Mouse (Mus musculus) lung, embryonic 14.5 days (tissue): ENCODE data around the gene 1700011L22Rik. TPM values are rescaled to one million over a fixed set of nuclear protein-coding genes. Genes with fewer than 3 reads are reported as not detected.

ENCODE experiments used
- ATAC-seq: fragments of 200-750 bp; cut with Nextera tagmentation; 2 replicates; pipeline ENCODE4 v1.8.0; 2017; ENCODE audit warnings: mild to moderate bottlenecking, moderate TSS enrichment, moderate library complexity; ENCODE audit not compliant: insufficient read depth
- DNase-seq: peaks from one replicate; pipeline ENCODE4 v3.0.0-alpha.2; 2015
- H3K27ac ChIP-seq: fragments of 300-500 bp; sonication (generic); 2 replicates; pipeline ENCODE4 v1.5.1; 2014; ENCODE audit warnings: low read depth, mild to moderate bottlenecking, moderate library complexity
- H3K27me3 ChIP-seq: fragments of 300-500 bp; sonication (generic); 2 replicates; pipeline ENCODE4 v1.6.1; 2014; ENCODE audit warnings: low read length, control low read depth; ENCODE audit not compliant: insufficient read depth
- H3K36me3 ChIP-seq: fragments of 300-500 bp; sonication (generic); 2 replicates; pipeline ENCODE4 v1.6.1; 2014; ENCODE audit warnings: control low read depth; ENCODE audit not compliant: insufficient read depth
- H3K4me1 ChIP-seq: fragments of 300-500 bp; sonication (generic); 2 replicates; pipeline ENCODE4 v1.6.1; 2014; ENCODE audit warnings: antibody characterized with exemption, control low read depth; ENCODE audit not compliant: insufficient read depth
- H3K4me2 ChIP-seq: fragments of 300-500 bp; sonication (generic); 2 replicates; pipeline ENCODE4 v1.6.1; 2014; ENCODE audit warnings: mild to moderate bottlenecking
- H3K4me3 ChIP-seq: fragments of 300-500 bp; sonication (generic); 2 replicates; pipeline ENCODE4 v1.5.1; 2014; ENCODE audit warnings: low read depth, low read length
- H3K9ac ChIP-seq: fragments of 300-500 bp; sonication (generic); 2 replicates; pipeline ENCODE4 v1.6.1; 2014
- H3K9me3 ChIP-seq: fragments of 300-500 bp; sonication (generic); 2 replicates; pipeline ENCODE4 v1.6.1; 2016; ENCODE audit warnings: low read depth, low read length, control low read depth
- CTCF ChIP-seq: IDR thresholded peaks from 2 replicates; pipeline ENCODE4 v1.5.1; 2016; ENCODE audit warnings: antibody characterized with exemption, low read depth
- WGBS: fragments of 180-500 bp; shearing (Covaris S2); extraction: QIAGEN DNeasy Blood & Tissue Kit; methylation state at CpG from one replicate; pipeline ENCODE4 v1.1.7; 2014; 5-methylcytosine and 5-hydroxymethylcytosine counted together
- polyA plus RNA-seq: library from polyadenylated mRNA; unstranded; fragments of >200 nt; fragmentation: Nextera tagmentation; extraction: Ambion mirVana; gene quantifications from 2 replicates; pipeline ENCODE4 v1.2.1, GENCODE M21; 2014

1700011L22Rik gene
- polyA plus RNA-seq, 1 experiment from 2014 or later: not detected

- no peak for TF ChIP-seq CTCF
- no peak overlapping the region for H3K9ac ChIP-seq
- DNase-seq (no peak), ATAC-seq (no peak)
- H3K27me3 ChIP-seq: no peaks in the 10 kb centered on the region
- WGBS: 55% methylated on average over 7 of the region's 7 CpGs
- no peaks in the 10 kb centered on the region for H3K36me3 ChIP-seq
- H3K4me1 ChIP-seq: 0 out of 2 replicates have a peak, but pooled peaks cover 6% of the 10 kb centered on the region
- no peak overlapping the region for H3K4me3 ChIP-seq
- no peak overlapping the region for H3K4me2 ChIP-seq
- no peak overlapping the region for H3K27ac ChIP-seq
- no peaks in the 10 kb centered on the region for H3K9me3 ChIP-seq
These were observed 22.8 kb downstream of the 1700011L22Rik start for GRCm38 (mm10) chr8:79225586-79225985.

DNA sequence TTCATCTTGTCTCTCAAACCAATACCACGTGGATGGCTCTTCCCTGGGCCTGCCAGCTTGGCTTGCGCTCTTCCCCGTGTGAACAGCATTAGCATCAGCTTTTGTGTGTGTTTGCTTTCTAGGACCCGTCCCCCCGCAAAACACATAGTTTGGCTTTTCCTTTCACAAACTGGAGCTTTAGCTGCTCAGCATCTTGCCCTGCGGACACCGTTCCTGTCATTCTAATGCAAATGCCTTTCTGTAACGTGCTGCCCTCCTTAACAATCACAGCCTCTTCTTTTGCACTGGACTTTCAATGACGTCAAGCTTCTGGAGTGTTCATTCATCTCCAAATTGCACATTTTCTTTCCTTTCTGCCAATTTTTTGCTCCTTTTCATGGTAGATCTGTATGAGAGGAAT, 24.0 kb downstream of the 1700011L22Rik start:
- Histone ChIP-seq H3K27me3 (no peaks in the 10 kb centered on the region), H3K27ac (no peak overlapping the region), H3K4me1 (0 out of 2 replicates have a peak, but pooled peaks cover 6% of the 10 kb centered on the region), H3K9ac (no peak overlapping the region), H3K9me3 (no peaks in the 10 kb centered on the region), H3K4me3 (no peak overlapping the region), H3K4me2 (no peak overlapping the region), H3K36me3 (no peaks in the 10 kb centered on the region)
- DNase-seq (no peak), ATAC-seq (no peak)
- 84% methylated on average over 9 of the region's 9 CpGs for WGBS
- no peak for TF ChIP-seq CTCF

GRCm38 (mm10) chr8:79222752-79223141, 25.6 kb downstream of the 1700011L22Rik start:
- no peaks in the 10 kb centered on the region for H3K36me3 ChIP-seq
- TF ChIP-seq CTCF: no peak
- H3K27me3 ChIP-seq: no peaks in the 10 kb centered on the region
- DNase-seq (no peak), ATAC-seq (no peak)
- H3K27ac ChIP-seq: no peak overlapping the region
- H3K4me3 ChIP-seq: no peak overlapping the region
- H3K4me2 ChIP-seq: no peak overlapping the region
- H3K9me3 ChIP-seq: no peaks in the 10 kb centered on the region
- 58% methylated on average over 5 of the region's 5 CpGs for WGBS
- H3K9ac ChIP-seq: no peak overlapping the region
- 0 out of 2 replicates have a peak, but pooled peaks cover 6% of the 10 kb centered on the region for H3K4me1 ChIP-seq

DNA sequence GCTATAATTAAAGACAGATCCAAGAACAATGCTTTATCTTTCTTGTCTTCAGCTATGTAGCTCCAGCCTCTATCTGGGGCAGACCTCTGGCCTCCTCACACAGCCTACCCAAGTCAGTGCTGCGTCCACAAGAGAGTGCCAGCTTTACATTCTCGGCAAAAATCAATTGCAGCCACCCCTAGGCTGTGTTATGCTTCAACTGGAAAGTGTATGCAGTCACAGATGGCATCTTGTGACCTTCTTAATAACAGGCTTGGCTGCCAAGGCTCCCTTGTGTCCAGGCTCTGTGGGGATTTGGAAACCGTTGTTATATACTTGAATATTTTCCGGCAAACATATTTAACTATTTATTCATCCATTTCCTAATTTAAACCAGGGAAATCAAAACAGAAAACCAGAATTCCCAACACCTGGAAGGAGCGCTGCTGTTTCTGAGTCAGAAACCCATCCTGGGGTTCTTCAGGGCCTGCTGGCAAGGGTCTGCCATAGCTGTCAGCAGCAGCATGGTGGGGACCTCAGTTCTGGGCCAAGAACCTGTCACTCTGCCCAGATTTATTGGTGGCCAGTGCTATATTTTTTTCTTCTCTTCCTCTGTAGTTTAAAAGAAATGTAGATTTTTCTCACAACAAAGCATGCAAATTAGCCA, 26.1 kb downstream of the 1700011L22Rik start:
- Histone ChIP-seq H3K27ac (no peak overlapping the region), H3K9me3 (no peaks in the 10 kb centered on the region), H3K9ac (no peak overlapping the region), H3K4me1 (0 out of 2 replicates have a peak, but pooled peaks cover 6% of the 10 kb centered on the region), H3K36me3 (no peaks in the 10 kb centered on the region), H3K4me2 (no peak overlapping the region), H3K27me3 (no peaks in the 10 kb centered on the region), H3K4me3 (no peak overlapping the region)
- TF ChIP-seq CTCF: no peak
- 59% methylated on average over 5 of the region's 5 CpGs for WGBS
- peak; percentile 27 for DNase-seq
- ATAC-seq: peak; percentile 52; the same call in 1 of the 2 replicates

DNA sequence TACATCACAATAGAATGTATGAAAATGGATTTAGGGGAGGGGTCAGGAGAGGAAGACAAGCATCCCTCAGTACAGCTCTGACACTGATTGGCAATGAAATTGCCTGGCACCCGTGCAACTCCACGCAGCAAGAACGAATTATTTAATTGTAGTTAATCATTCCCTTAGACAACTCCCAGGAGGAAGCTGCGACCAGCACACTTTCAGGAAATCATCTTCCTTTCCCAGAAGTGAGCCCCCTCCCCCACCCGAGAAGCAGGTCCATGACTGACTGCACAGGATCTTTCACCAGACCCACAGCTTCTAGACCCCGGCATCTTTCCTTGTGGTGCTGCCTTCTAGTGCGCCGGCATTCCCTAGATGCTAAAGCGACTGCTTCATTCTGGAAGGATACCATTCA, 36.7 kb downstream of the 1700011L22Rik start:
- Histone ChIP-seq H3K9me3 (no peaks in the 10 kb centered on the region), H3K4me1 (peaks cover 14% of the 10 kb centered on the region), H3K27me3 (no peaks in the 10 kb centered on the region), H3K4me2 (no peak overlapping the region), H3K9ac (no peak overlapping the region), H3K27ac (no peak overlapping the region), H3K4me3 (no peak overlapping the region), H3K36me3 (no peaks in the 10 kb centered on the region)
- WGBS: 70% methylated on average over 9 of the region's 9 CpGs
- no peak for ATAC-seq
- no peak for TF ChIP-seq CTCF
- DNase-seq: no peak

DNA sequence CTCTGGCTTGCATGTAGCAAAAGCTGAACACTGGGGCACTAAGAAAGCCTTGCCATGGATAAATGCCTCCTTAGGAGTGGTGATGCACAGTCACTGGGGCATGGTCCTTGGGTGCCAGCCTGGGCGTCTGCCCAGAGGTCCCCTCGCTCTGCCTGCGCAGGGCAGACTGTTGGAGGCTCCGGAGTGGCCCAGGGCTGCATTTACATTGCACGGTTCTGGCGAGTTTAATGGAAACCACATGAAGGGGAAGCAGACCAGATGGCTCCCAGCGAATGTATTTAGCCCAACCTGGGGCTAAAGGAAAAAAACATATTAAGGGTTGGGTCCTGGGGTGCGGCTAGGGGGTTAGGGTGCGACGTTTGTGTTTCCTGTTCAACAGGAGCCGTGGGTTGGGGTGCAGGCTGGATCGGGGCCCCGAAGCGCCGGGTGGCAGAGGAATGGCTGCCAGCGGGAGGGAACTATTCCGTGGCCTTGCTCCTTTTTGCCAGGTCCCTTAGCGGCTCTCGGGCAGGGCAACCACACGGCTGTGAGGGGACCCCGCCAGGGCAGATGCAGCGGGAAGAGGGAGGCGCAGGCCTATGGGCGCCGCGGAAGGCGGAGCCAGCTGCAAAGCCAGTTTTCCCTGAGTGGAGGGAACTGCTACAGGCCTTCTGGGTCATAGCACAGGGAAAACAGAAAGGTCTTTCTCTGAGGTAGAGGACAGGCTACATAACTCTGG, 38.6 kb downstream of the 1700011L22Rik start:
- H3K4me2 ChIP-seq: peak overlapping the region; percentile 78
- ATAC-seq (peak; percentile 81), DNase-seq (peak; percentile 76)
- 5% methylated on average over 27 of the region's 27 CpGs for WGBS
- peak overlapping the region; percentile 81 for H3K27ac ChIP-seq
- H3K9ac ChIP-seq: peak overlapping the region; percentile 58
- H3K9me3 ChIP-seq: no peaks in the 10 kb centered on the region
- H3K27me3 ChIP-seq: no peaks in the 10 kb centered on the region
- no peak for TF ChIP-seq CTCF
- H3K36me3 ChIP-seq: no peaks in the 10 kb centered on the region
- peak overlapping the region; percentile 32 for H3K4me3 ChIP-seq
- peaks cover 14% of the 10 kb centered on the region for H3K4me1 ChIP-seq
